Mouse (Mus musculus) lung, postnatal 0 days (tissue): ENCODE measurements at regions not wholly inside any gene's neighbourhood (a gene's known extent, or its start where the extent isn't known, plus 50 kb on each side); places are given as distances from the start of the nearest gene placed in this dataset.

ENCODE experiments used
- CTCF ChIP-seq: IDR thresholded peaks from 2 replicates; pipeline ENCODE4 v1.5.1; 2016; ENCODE audit warnings: antibody characterized with exemption, mild to moderate bottlenecking
- EP300 ChIP-seq: IDR thresholded peaks from 2 replicates; pipeline ENCODE4 v1.6.1; 2016; ENCODE audit warnings: antibody characterized with exemption, mild to moderate bottlenecking, control low read depth

DNA sequence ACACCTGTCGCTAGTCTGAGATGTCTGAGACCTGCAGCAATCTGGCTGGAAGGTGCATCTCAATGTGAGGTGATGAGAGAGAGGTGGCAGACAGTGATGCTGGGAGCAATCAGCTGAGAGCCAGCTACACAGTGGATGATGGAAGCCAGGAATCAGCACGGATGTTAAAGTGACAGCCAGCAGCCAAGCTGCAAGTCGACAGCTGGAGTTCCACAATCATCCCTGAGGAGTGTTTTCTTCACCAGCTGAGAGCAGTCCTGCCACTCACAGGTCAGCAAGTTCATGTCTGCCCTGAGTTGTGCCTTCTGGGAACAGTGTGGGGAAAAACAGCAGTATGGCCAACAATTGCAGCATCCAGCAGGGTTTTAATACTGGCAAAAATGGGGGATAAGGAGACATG is 422.3 kb downstream of the Glrx3 start:
- no peak for TF ChIP-seq CTCF
- TF ChIP-seq EP300: no peak
